Mouse (Mus musculus): ENCODE results near the gene B3gnt3. TPM values are rescaled to one million over a fixed set of nuclear protein-coding genes. Genes with fewer than 3 reads are reported as not detected.

B3gnt3 gene
- polyA plus RNA-seq, 1 experiment from 2014 or later: 0.72 TPM

- WGBS: under 1% methylated on average over 54 of the region's 54 CpGs
- no peaks in the 10 kb centered on the region for H3K36me3 ChIP-seq (replicated peaks)
- peaks cover 84% of the 10 kb centered on the region for H3K27me3 ChIP-seq (replicated peaks; ENCODE audit: low read depth, poor library complexity, severe bottlenecking)
- H3K4me3 ChIP-seq: peak within 1 kb of the TSS; percentile 77
- no peaks in the 10 kb centered on the region for H3K9me3 ChIP-seq
- peaks cover 50% of the 10 kb centered on the region for H3K4me1 ChIP-seq
- H3K27ac ChIP-seq (replicated peaks): peak within 1 kb of the TSS; percentile 69; the same call in 1 of the 2 replicates
- peak; percentile 85 for DNase-seq (ENCODE audit: low spot score)
Measured at GRCm38 (mm10) chr8:71725122-71725924, 23.7 kb upstream of the B3gnt3 start, which contains the start of gene Fcho1. Fcho1 (minus strand) TSS chr8:71725716.

DNA sequence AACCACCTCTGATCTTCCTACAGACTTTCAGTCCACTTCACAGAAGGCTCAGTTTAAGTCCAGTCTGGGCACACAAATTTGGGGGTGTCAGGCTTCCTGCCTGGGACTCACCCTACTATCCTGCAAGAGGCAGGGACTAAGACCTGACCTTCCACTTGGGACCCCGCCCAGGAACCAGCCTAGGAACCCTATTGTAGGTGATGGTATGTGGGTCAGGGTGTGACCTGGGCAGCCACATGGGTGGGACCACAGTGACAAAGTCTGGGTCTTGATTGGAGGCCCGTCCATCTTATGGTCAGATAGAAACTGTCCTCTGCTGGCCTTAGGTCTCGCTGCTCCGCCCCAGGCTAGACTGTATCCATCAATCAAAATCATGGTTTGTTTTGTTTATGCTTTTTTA lies 22.8 kb upstream of the B3gnt3 start:
- Histone ChIP-seq H3K27ac (replicated peaks) (no peak overlapping the region), H3K9me3 (no peaks in the 10 kb centered on the region), H3K4me1 (peaks cover 59% of the 10 kb centered on the region), H3K4me3 (peak overlapping the region; percentile 77; the same call in 1 of the 2 replicates), H3K27me3 (replicated peaks; ENCODE audit: low read depth, poor library complexity, severe bottlenecking) (peaks cover 82% of the 10 kb centered on the region), H3K36me3 (replicated peaks) (no peaks in the 10 kb centered on the region)
- no peak for DNase-seq (ENCODE audit: low spot score)
- 73% methylated on average over 4 of the region's 4 CpGs for WGBS

DNA sequence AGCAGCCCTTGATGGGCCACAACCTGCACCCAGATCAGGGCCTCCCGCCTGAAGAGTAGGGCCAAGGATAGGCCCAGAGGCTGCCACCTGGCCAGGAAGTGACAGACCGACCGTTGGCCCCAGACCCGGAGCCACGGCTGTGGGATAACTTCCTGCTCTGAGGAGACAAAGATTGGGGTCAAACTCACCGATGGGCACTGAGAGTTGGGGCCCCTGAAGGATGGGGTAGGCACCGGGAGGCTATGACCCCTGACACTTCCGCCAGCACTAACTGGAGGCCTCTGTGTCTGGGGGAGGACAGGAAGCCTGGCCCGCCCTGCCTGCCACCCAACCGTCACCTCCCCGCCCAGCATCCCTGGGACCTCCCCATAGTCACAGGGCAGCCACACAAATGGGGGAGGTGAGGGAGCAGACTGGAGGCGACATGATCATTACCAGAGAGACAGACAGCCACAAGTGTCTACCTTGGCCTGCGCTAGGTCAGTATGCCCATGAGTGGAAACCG lies 21.5 kb upstream of the B3gnt3 start:
- DNase-seq (ENCODE audit: low spot score): no peak
- Histone ChIP-seq H3K4me1 (peaks cover 46% of the 10 kb centered on the region), H3K27ac (replicated peaks) (no peak overlapping the region), H3K4me3 (no peak overlapping the region), H3K36me3 (replicated peaks) (no peaks in the 10 kb centered on the region), H3K9me3 (no peaks in the 10 kb centered on the region), H3K27me3 (replicated peaks; ENCODE audit: low read depth, poor library complexity, severe bottlenecking) (peaks cover 69% of the 10 kb centered on the region)
- WGBS: 60% methylated on average over 14 of the region's 14 CpGs

DNA sequence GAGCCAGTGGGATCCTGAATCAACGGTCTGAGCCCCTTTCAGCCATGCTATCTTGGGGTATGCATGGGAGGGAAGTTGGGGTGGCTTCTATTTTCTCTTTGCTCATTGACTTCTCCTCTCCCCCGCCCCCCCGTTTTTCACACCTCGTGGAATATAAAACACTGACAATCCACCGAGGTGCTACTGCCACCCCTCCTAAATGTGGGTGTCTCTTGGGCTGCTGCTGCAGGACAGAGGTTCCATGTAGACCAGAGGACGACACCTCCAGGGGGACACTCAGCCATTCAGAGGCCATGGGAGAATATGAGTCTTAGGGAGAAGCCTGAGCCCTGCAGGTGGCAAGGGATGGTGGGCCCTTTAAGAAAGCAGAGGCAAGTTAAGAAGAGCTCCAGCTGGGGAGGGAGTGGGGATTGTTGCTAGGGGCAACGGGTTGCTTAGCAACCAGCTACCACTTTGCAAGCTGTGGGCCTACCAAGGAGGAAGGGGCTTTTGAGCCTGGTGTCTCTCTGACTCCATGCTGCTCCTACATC lies 18.4 kb upstream of the B3gnt3 start:
- Histone ChIP-seq H3K36me3 (replicated peaks) (no peaks in the 10 kb centered on the region), H3K4me3 (no peak overlapping the region), H3K27ac (replicated peaks) (no peak overlapping the region), H3K27me3 (replicated peaks; ENCODE audit: low read depth, poor library complexity, severe bottlenecking) (peaks cover 48% of the 10 kb centered on the region), H3K9me3 (no peaks in the 10 kb centered on the region), H3K4me1 (peaks cover 42% of the 10 kb centered on the region)
- 25% methylated on average over 7 of the region's 7 CpGs for WGBS
- peak; percentile 86 for DNase-seq (ENCODE audit: low spot score)

DNA sequence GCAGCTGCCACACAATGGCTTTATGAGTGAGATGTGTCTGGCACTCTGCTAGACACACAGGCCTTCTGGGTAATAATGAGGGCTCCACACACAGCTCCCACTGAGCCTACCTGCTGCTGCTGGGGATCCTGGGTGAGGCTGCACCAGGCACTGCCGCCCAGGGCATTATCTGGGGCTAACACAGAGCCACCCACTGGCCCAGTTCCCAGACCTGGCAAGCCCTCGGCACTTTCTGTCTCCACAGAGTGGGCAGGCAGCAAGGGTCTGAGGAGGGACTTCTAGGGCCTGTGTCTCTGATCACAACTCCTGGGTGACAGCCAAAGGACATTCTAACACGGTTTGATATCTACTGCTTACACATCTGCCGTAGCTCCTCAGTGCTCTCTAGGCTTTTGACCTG lies 17.6 kb upstream of the B3gnt3 start:
- Histone ChIP-seq H3K36me3 (replicated peaks) (no peaks in the 10 kb centered on the region), H3K9me3 (no peaks in the 10 kb centered on the region), H3K4me3 (no peak overlapping the region), H3K27ac (replicated peaks) (no peak overlapping the region), H3K4me1 (peaks cover 38% of the 10 kb centered on the region), H3K27me3 (replicated peaks; ENCODE audit: low read depth, poor library complexity, severe bottlenecking) (peaks cover 44% of the 10 kb centered on the region)
- 72% methylated on average over 4 of the region's 4 CpGs for WGBS
- DNase-seq (ENCODE audit: low spot score): no peak

GRCm38 (mm10) chr8:71718252-71718651 lies 16.7 kb upstream of the B3gnt3 start:
- WGBS: 31% methylated on average over 3 of the region's 3 CpGs
- no peak for DNase-seq (ENCODE audit: low spot score)
- Histone ChIP-seq H3K4me3 (no peak overlapping the region), H3K27me3 (replicated peaks; ENCODE audit: low read depth, poor library complexity, severe bottlenecking) (peaks cover 36% of the 10 kb centered on the region), H3K36me3 (replicated peaks) (no peaks in the 10 kb centered on the region), H3K27ac (replicated peaks) (no peak overlapping the region), H3K4me1 (peaks cover 38% of the 10 kb centered on the region), H3K9me3 (no peaks in the 10 kb centered on the region)

DNA sequence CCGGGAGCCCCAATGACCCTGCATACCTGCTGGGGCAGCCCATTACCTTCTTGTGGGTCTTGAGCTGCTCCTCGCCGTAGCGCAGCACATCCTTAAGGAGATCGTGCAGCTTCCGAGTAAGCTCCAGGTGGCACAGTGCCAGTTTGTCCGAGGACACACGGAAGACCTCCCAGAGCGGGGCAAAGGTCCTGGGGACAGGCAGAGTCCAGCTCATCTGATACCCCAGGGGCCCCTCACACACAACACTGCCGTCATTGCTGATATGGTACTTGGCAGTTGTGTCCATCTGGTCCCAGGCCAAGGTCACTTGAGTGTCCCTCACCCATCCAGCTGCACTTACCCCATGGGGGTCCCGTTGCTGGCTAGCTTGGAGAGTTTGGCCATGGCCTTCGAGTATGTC lies 15.5 kb upstream of the B3gnt3 start:
- H3K4me1 ChIP-seq: peaks cover 31% of the 10 kb centered on the region
- no peak overlapping the region for H3K27ac ChIP-seq (replicated peaks)
- 90% methylated on average over 12 of the region's 12 CpGs for WGBS
- no peaks in the 10 kb centered on the region for H3K9me3 ChIP-seq
- H3K27me3 ChIP-seq (replicated peaks; ENCODE audit: low read depth, poor library complexity, severe bottlenecking): peaks cover 37% of the 10 kb centered on the region
- H3K36me3 ChIP-seq (replicated peaks): no peaks in the 10 kb centered on the region
- DNase-seq (ENCODE audit: low spot score): no peak
- H3K4me3 ChIP-seq: no peak overlapping the region

DNA sequence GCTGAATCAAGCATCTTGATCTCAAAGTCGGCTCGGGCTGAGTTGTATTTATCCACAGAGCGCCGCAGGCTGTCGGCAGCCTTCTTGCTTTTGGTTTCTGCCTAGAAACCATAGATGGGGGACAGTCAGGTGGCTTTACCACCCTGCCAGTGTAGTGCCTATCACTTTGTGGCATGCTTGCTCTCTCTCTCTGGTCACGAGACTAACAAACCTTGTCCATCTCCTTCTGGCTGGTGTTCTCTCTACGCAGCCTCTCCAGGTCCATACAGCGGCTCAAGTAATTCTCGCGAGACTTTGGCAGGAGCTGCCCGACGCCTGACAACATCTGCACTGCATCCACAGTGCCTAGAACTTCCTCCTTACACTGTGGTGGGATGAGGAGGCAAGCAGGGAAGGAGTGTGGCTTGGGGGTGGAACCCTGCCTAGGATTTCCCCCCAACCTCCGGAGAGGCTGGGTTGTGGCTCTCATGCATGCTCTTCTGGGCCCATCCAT lies 15.0 kb upstream of the B3gnt3 start:
- Histone ChIP-seq H3K4me1 (peaks cover 26% of the 10 kb centered on the region), H3K27ac (replicated peaks) (no peak overlapping the region), H3K4me3 (no peak overlapping the region), H3K27me3 (replicated peaks; ENCODE audit: low read depth, poor library complexity, severe bottlenecking) (peaks cover 37% of the 10 kb centered on the region), H3K9me3 (no peaks in the 10 kb centered on the region), H3K36me3 (replicated peaks) (no peaks in the 10 kb centered on the region)
- no peak for DNase-seq (ENCODE audit: low spot score)
- 83% methylated on average over 13 of the region's 13 CpGs for WGBS

DNA sequence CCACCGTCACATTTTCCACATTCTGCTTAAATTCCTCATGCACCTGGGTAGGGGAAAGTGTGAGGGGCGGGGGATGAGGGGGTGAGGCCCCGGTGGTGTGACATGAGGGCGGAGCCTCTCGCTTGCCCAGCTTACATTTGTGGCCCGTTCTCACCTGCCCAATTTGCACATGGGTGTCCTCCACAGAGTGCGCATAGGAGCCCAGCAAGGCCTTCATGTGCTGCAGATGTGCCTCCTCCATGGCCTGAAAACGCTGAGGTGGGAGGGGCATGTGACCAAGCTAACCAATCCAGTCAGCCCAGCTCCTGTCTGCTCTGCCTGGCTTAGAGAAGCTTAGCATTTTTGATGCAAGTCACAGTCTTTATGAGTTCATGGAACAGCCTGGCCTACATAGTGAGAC lies 13.9 kb upstream of the B3gnt3 start:
- Histone ChIP-seq H3K4me3 (no peak overlapping the region), H3K4me1 (peaks cover 15% of the 10 kb centered on the region), H3K36me3 (replicated peaks) (no peaks in the 10 kb centered on the region), H3K27me3 (replicated peaks; ENCODE audit: low read depth, poor library complexity, severe bottlenecking) (peaks cover 43% of the 10 kb centered on the region), H3K27ac (replicated peaks) (no peak overlapping the region), H3K9me3 (no peaks in the 10 kb centered on the region)
- DNase-seq (ENCODE audit: low spot score): no peak
- WGBS: 52% methylated on average over 8 of the region's 8 CpGs

DNA sequence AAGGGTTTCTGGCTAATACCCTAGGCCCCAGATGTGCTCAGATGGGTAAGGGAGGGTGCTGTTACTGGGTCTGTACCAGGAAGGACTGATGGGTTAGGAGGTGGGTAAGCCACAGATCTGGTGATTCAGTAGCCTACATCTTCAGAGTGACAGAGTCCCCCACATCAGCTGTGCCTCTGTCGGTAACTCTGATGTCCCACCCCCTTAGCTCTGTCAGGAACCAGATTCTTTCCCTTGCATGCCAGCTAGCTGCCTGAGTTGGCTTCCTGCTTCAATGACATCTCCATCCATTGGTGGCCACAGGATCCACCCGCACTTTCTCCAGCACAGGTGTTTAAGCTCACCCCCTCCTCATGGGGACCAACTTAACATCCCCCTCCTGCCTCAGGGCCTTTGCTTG lies 10.0 kb upstream of the B3gnt3 start:
- no peak overlapping the region for H3K27ac ChIP-seq (replicated peaks)
- peaks cover 19% of the 10 kb centered on the region for H3K4me1 ChIP-seq
- 79% methylated on average over 2 of the region's 2 CpGs for WGBS
- no peaks in the 10 kb centered on the region for H3K36me3 ChIP-seq (replicated peaks)
- no peak for DNase-seq (ENCODE audit: low spot score)
- H3K27me3 ChIP-seq (replicated peaks; ENCODE audit: low read depth, poor library complexity, severe bottlenecking): peaks cover 76% of the 10 kb centered on the region
- H3K9me3 ChIP-seq: no peaks in the 10 kb centered on the region
- H3K4me3 ChIP-seq: no peak overlapping the region

GRCm38 (mm10) chr8:71709800-71710446 lies 8.3 kb upstream of the B3gnt3 start:
- no peak overlapping the region for H3K27ac ChIP-seq (replicated peaks)
- no peaks in the 10 kb centered on the region for H3K9me3 ChIP-seq
- H3K36me3 ChIP-seq (replicated peaks): no peaks in the 10 kb centered on the region
- WGBS: 20% methylated on average over 25 of the region's 25 CpGs
- H3K4me3 ChIP-seq: peak overlapping the region; percentile 40
- peaks cover 15% of the 10 kb centered on the region for H3K4me1 ChIP-seq
- H3K27me3 ChIP-seq (replicated peaks; ENCODE audit: low read depth, poor library complexity, severe bottlenecking): peaks cover 76% of the 10 kb centered on the region
- DNase-seq (ENCODE audit: low spot score): peak; percentile 87

GRCm38 (mm10) chr8:71709134-71709799 lies 7.7 kb upstream of the B3gnt3 start:
- H3K4me1 ChIP-seq: peaks cover 15% of the 10 kb centered on the region
- no peak for DNase-seq (ENCODE audit: low spot score)
- H3K9me3 ChIP-seq: no peaks in the 10 kb centered on the region
- no peaks in the 10 kb centered on the region for H3K36me3 ChIP-seq (replicated peaks)
- peaks cover 79% of the 10 kb centered on the region for H3K27me3 ChIP-seq (replicated peaks; ENCODE audit: low read depth, poor library complexity, severe bottlenecking)
- no peak overlapping the region for H3K27ac ChIP-seq (replicated peaks)
- 39% methylated on average over 25 of the region's 25 CpGs for WGBS
- peak overlapping the region; percentile 40 for H3K4me3 ChIP-seq
